Mouse (Mus musculus) myocyte (in vitro differentiated cells): Measurements from ENCODE around the gene Herc3.

Source experiments
- POLR2A ChIP-seq: IDR thresholded peaks from one replicate; pipeline ENCODE4 v1.6.1; 2011; ENCODE audit warnings: low read depth, mild to moderate bottlenecking, control low read depth, moderate library complexity; ENCODE audit not compliant: insufficient read length
- USF1 ChIP-seq: IDR thresholded peaks from one replicate; pipeline ENCODE4 v1.6.1; 2011; ENCODE audit warnings: low read depth, mild to moderate bottlenecking, control low read depth, moderate library complexity

- no peak for TF ChIP-seq POLR2A
- TF ChIP-seq USF1 = no peak
These were observed 6.7 kb downstream of the Herc3 start for GRCm38 (mm10) chr6:58837917-58838316.
